Mouse (Mus musculus) left cerebral cortex, postnatal 36 days (tissue): ENCODE data around the gene Nxpe3. TPM values are rescaled to one million over a fixed set of nuclear protein-coding genes. Genes with fewer than 3 reads are reported as not detected.
"Not testable (repeated sequence)": the region's sequence is repeated elsewhere in the genome, so short reads cannot be mapped to it uniquely, and the experiment has no call there.

Source experiments
- DNase-seq, 2 experiments: peaks; one replicate each; pipeline ENCODE4 v3.0.0; 2021 to 2022; ENCODE audit warnings: low spot score in 2 of 2, mixed read lengths in 1 of 2
- intact Hi-C: fragments of 180-260 bp; cut with DNase I; formaldehyde crosslinking; loops from one replicate; pipeline ENCODE4 v1.15.1; 2025
- total RNA-seq, 2 experiments: library from RNA; stranded (reverse); gene quantifications; 2 replicates each; pipeline ENCODE4 v1.2.3; 2021

Gene Nxpe3
- total RNA-seq, 2 experiments from 2014 or later = 9.9 to 11.4 TPM

DNA sequence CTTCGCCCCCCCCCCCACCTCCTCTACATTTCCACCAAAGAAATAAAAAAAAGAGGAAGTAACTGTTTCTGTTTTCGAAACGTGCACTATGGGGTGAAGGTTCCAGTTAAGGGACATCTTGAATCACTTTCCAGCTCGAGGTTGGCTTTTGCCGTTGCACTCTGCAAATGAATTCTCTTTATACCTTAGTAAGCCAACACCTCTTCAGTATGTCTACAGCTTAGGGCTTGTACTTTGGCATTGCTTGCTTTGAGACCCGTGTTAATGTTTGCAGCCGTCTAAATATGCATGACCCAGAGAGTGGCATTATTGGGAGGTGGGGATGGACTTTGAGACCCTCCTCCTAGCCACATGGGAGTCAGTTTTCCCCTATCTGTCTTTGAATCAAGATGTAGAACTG is 2.6 kb downstream of the Nxpe3 start:
- intact Hi-C loops = no loop called here
- no peak for DNase-seq

DNA sequence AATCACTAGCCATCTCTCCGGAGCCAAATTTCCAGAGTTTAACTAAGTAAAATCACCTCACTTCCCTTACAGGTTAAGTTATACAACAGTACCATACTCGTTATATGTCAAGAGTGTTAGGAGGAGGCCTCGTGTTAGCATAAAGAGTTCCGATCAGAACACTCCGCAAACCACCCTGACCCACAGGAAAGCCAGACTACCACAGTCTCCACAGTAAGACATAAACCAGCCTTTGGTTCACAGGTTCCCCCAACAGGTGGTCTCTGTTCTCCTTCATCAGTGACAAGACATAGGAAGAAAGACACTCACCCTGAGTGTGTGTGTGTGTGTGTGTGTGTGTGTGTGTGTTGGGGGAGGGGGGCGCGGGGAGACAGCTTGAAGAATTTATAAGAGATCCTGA is 3.7 kb downstream of the Nxpe3 start:
- no peak for DNase-seq
- intact Hi-C loops = no loop called here

DNA sequence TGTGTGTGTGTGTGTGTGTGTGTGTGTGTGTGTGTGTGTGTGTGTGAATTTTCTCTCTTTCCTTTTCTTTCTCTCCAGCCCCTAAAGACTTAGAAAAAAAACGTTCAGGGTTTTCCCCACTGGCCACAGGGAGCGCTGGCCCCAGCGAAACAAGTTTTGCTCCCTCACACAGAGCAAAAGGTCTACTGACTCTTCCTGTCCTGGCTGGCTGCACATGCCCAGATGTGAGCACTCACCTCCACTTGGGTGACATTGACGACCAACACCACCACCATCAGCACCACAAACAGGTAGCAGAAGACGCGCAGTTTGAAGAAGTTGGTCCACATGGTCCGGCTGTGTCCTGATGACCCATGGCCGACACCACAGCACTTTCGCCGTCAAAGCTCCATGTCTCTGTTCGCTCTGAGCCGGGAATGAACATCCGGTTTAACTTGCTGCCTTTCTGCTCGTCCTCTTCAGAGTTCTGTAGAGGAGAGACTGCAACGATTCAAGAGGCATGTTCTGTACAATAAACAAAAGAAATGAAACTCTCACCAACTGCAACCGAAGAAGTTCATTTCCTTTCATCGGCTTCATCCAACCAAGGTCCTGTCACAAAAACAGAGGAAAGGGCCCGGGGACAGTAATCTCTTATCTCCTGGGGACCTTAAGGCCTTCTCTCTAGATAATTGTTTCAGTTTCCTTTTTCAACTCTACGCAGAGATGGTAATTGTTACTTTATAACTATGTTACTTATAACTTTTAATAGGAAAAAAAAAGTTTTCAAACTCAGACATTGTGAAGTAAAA is 4.5 kb downstream of the Nxpe3 start:
- DNase-seq = no peak
- intact Hi-C loops = no loop called here

DNA sequence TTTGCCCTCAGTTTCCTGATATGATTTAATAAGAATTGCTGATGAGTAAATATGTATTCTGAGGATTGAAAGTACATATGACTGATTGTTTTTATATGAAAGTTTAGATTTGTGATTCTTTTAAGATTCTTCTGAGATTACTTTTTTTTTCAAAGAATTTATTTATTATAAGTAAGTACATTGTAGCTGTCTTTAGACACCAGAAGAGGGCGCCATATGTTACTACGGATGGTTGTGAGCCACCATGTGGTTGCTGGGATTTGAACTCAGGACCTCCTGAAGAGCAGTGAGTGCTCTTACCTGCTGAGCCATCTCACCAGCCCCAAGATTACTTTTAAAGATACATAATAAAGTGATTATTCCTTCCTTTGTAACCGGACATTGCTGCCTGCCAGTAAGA is 5.6 kb downstream of the Nxpe3 start:
- DNase-seq = no peak
- intact Hi-C loops = no loop called here

DNA sequence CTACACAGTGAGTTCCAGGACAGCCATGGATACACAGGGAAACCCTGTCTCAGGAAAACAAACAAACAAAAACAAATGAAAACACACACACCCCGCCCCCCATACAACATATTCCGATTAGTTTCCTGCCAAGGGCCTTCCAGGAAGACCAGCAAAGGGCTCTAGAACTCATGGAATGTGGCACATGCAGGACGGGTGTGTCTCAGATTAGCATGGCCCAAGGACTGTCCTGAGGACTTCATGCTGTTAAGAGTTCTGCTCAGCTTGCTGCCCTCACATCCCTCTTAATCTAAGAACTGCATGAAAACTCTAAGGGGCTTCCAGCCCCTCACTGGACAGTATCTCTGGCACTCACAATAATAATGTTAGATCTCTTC is 6.5 kb downstream of the Nxpe3 start:
- DNase-seq = no peak
- intact Hi-C loops = no loop called here

DNA sequence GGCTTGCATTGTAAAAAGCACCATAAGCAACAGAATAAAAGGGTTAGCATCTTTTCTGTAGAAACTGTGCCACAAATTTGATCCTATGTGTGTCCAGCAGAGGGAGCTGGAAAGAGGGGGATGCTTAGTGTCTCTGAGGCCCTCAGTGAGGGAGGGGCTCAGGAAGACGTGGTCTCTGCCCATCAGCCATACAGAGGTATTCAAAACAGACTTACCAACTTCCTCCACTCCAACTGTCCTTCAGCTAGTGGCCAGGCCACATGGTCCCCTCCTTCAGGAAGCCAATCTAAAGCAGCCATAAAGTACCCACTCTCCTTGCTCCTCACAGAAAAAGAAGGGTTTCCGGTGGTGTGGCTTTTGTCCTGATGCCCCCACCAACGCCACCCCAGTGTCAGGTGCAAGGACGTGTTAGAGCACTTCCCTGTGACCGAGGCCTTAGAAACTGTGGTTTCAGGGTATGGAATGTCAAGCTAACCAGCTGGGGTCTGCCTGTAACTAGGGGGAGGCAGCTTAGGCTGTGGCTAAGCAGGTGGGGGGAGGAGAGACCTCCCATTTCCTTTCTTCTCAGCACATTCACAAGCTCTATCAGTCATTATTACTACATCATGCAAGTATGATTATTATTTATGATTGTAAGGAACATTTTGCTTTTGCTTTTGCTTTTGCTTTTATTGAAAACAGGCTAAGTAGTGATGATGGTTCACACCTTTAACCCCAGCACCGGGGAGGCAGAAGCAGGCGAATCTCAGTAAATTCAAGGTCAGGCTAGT is 7.1 kb downstream of the Nxpe3 start:
- no peak for DNase-seq
- intact Hi-C loops = no loop called here

DNA sequence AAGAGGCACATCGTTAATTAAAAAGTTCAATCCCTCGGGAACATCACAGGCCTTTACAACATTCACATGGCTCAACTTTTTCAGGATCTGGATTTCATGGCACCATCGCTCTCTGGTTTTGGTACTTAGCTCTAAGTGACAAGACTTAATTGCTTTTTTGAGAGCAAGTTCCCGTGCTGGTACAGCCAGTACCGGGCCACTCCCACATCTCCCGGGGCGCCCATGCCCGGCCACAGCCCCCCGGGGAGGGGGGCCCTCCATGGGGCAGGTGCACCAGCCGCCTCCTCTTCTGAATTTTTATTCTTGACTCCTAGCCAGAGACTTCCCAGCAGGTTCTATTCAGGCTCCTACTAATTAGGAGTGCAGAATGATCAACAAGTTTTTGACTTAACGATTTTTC is 10.8 kb downstream of the Nxpe3 start:
- DNase-seq = no peak
- intact Hi-C loops = no loop called here

DNA sequence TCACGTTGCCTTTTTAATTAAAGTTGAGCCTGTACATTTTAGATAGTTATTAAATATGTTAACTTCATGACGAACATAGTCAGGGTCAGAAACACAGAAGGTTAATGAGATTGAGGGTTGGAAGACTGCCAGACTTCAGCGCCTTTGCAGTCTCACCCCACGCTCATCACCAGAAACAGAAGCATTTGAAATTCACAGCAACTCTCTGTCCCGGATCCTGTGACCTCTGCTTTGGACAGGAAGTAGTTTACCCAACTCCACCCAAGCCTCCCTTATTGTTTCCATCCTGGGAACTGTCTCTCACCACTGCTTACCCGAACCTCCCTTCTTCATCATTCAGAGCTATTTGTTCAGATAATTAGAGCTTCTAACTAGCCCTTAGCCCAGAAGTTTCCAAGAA is 19.1 kb downstream of the Nxpe3 start:
- intact Hi-C loops = no loop called here
- no peak for DNase-seq

DNA sequence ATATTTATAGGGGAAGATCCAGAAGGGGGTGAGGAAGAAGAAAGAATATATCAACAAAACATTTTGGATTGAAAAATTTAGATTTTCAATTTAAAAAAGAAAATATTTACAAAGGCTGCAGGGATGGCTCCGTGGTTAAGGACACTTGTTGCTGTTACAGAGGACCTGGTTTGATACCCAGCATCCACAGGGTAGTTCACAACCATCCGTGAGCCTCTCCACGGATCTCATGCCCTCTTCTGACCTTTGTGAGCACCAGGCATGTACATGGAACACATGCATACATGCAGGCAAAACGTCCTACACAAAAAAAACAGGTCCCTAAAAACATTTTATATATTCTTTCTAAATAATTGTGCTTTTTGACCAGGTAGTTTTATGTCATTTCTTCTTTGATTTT is 31.3 kb downstream of the Nxpe3 start:
- intact Hi-C loops = no loop called here
- DNase-seq = no peak

DNA sequence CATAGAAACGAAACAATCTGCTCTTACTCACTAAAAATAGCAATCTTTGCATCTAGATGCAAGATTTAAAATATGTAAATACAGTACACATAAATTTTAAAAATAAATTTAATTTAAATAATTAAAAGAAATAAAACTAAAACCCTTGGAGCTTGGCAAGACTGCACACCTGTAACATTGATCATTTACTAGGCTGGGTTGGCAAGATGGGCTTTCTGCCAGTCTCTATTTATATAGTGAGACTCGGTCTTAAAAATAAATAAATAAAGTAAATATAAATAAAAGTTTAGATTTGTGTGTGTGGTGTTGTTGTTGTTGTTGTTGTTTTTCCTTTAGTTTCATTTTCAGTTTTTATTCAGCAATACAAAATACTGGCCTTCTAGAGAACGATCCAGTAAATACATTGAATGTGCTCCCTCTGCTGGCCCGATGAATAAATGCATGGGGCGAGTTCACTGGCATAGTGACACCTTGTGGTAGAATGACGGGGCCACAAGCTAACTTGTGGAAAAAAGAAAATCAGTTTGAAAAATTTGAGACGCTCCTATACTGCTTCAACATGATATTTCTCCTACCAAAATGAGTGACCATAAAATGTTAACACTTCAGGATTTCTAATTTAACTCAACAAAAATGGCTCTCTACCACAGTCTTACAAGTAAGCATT is 31.8 kb downstream of the Nxpe3 start:
- intact Hi-C loops = no loop called here
- peak; percentile 38 to 60 for DNase-seq

DNA sequence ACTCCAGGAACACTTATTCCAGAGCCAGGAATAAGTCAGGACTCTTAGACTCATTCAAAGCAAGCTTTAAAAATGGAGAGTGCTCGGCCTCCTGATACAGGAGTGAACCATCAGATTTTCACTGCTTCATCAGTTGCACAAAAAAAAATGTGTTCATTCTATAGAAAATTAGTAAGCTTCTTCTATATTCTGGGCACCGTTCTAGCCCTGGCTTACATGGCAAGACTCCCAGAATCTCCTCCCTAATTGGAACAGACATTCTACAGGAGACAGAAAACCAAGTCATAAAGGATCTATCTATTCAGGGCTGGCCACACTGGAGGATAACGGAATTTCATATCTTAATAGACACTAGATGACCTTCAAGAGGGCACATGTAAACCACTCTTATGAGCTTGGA is 34.0 kb downstream of the Nxpe3 start:
- intact Hi-C loops = no loop called here
- DNase-seq = peak in 1 of 2 experiments; percentile 34

DNA sequence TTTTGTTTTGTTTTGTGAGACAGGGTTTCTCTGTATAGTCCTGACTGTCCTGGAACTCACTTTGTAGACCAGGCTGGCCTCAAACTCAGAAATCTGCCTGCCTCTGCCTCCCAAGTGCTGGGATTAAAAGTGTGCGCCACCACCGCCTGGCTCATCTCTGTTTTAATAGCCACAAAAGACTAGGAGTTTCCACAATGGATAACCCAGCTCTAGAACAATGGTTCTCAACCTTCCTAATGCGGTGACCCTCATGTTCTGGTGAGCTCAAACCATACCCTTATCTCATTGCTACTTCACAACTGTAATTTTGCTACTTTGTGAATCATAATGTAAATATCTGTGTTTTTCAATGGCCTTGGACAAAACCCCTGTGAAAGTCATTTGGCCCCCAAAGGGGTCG is 35.7 kb downstream of the Nxpe3 start:
- DNase-seq = not testable (repeated sequence)
- intact Hi-C loops = loop anchor here (10.0 kb wide), 1 partner anchor 345 kb away; no protein-coding TSS in a partner anchor

DNA sequence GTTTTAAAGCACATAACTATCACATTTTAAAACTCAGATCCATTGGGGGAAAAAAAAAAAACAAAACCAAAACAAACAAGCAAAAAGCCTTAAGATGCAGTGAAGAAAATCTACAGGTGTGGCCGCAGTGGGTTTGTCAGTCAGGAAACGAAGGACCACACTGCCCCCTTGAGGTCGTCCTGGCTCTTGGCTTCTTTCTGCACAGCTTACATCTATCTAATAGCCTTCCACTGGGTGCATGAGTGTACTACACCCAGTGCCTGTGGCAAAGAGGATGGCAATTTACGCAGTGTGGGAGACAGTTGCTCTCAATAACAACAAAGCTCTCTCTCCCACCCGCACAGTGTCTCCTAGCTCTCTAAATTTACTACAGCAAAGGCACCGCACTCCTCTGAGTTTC is 36.6 kb downstream of the Nxpe3 start:
- DNase-seq = peak; percentile 42 to 53
- intact Hi-C loops = loop anchor here (10.0 kb wide), 1 partner anchor 344 kb away; no protein-coding TSS in a partner anchor

DNA sequence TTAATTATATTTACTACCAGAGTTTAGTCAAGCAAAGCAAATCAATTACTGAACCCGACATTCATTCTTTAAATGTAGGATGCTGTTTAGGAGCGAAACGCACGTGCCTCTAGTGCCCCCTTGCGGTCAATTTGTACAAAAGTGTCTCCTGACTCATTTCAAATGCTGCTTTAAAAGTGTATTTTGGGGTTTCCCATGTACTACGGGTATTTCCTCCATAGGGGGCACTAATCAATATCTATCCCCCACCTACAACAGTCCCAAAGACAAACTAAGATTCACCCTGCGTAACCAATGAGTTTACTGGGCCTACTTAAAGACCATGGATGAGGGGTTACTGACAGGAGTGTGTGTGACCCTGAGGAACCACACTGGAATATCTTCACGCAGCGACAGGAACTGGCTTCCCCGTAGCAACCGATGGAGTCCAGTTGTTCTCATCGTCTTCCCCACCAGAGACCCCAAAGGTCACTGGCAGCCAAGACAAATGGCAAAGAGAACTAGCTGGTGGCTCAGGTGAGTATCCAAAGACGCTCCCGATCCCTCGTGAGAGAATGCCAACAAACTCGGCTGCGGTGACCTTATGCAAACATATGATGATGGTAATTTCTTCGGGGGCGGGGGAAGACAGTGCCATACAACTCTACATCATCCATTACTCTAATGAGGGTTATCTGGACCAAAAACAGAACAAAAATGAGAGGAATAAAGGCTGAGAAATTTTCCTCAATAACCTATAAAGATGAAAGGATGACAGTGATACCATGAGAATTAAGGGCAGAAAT is 42.0 kb downstream of the Nxpe3 start:
- intact Hi-C loops = loop anchor here (2.0 to 10.0 kb wide), 2 partner anchors 338 to 376 kb away; no protein-coding TSS in a partner anchor

DNA sequence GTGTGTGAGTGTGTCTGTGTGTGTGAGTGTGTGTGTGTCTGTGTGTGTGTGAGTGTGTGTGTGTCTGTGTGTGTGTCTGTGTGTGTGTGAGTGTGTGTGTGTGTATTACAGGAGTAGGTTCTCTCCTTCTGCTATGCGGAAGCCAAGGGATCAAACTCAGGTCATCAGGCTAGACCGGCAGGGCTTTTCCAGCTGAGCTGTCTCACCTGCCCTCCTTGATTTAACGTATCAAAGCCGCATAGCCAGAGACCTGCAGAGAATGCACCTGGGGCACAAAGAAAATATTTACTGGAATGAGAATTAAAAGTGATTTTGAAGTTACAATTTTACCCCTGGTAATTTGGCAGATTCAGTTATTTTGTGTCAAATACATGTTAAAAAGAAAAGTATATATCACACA is 42.6 kb downstream of the Nxpe3 start:
- no peak for DNase-seq
- intact Hi-C loops = loop anchor here (2.0 to 10.0 kb wide), 2 partner anchors 338 to 376 kb away; no protein-coding TSS in a partner anchor

More for the DNA sequence above, 42.0 kb downstream of the Nxpe3 start:
- DNase-seq = peak; percentile 49 to 61

DNA sequence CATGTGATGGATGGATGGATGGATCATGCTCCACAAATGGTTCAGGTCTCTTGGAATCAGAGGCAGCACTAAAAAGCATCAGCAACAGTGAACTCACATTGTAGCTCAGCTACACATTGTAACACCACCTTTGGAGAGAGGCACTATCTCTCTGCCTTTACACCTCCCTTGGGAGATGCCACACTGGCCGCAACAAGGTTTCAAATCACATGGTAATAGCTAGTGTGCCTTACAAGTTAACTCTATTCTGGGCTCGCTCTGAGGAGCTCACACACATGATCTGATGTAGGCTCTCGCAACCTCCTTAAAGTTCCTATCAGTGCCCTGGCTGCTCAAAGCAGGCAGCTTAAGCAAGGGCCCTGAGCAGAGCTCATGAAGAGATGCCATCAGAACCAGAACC is 44.6 kb downstream of the Nxpe3 start:
- no peak for DNase-seq
- intact Hi-C loops = loop anchor here (10.0 kb wide), 1 partner anchor 336 kb away; no protein-coding TSS in a partner anchor

DNA sequence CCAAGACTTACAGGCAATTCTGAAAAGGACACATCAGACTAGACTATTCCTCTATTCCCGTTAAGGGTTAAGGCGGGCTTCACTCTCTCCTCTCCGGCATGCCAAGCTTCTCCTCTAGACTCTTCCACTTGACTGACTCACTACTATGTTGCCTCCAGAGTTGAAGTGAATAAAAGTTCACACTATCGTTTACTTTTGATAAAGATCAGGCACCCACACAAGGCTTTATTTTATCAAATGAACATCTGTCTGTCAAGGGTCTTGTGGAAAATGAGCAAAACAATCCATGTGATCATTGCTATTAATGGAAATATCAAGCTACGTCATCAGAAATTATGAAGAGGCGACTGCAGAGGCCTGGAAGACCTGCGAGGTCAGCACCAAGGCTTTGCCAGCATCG is 47.4 kb downstream of the Nxpe3 start:
- intact Hi-C loops = no loop called here
- no peak for DNase-seq

DNA sequence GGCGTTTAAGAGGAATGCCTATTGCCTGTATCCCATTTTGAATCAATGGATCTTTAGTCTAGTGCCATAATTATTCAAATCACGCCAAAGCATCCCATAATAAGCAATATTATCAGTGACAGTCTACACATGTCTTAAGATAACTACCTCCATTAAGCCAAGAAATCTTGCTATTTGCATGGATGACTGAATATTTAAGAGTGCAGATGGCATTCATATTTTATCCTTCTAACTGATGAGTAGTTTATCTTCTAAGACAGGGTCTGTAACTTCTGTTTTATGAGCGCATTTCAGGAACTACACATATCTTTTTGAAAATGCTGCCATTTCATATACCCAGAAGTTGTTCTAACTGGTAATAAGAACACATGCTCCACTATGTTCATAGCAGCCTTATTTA is 50.2 kb downstream of the Nxpe3 start:
- DNase-seq = no peak
- intact Hi-C loops = no loop called here

DNA sequence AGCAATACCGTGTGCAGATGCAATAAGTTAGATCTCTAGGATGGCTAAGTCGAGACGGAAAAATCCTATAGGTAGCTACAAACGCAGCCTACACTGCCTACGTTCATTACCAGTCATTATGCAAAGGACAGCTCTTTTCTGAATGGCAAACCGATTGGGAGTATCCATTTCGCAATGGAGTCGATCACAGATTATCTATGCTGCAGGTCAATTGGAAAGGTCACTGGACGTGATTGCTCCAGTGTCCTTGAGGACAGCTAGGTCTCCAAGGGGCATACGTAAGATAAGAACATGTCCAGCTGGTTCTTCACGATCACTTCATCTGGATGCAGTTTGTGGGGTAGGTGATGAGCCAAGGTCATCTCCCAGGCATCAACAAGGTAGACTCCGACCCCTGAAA is 51.2 kb downstream of the Nxpe3 start:
- no peak for DNase-seq
- intact Hi-C loops = no loop called here

DNA sequence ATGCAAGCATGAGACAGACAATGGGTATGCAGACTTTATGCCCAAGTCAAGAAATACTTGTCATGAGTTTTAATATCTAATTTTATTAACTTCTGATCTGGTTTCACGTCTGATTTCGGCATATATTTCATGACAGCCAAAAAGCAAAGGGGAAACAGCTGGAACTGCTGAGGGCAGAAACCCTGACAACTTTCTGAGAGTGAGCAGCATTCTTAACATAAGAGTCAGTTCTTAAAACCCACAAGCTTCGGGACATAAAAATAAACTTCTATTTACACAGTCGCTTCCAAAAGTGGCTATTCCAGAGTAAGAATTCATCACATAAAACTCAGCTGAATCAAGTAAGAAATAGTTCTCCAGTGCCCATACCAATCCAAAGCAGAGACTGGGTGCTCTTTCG is 52.0 kb downstream of the Nxpe3 start:
- DNase-seq = no peak
- intact Hi-C loops = no loop called here
